1 mouse cellular context compared by ENCODE assay signal in genomic region chr15:79867260-79868002, GRCm38 (mm10).
TF ChIP-seq lines count a peak whose summit lies in the region.

No protein-coding gene starts in this region.

TF ChIP-seq in MEL, 35 proteins besides CTCF, POLR2A, EP300 and RAD21:
- TF ChIP-seq MAZ (IDR thresholded peaks at IDR 0.05; ENCODE audit: low read depth, low read length) (no peak), SIN3A (IDR thresholded peaks at IDR 0.05; ENCODE audit: low read length) (no peak), JUND (IDR thresholded peaks at IDR 0.05; ENCODE audit: low read depth, low read length) (no peak), ETS1 (IDR thresholded peaks at IDR 0.05; ENCODE audit: low read depth, low read length) (no peak), ZMIZ1 (IDR thresholded peaks at IDR 0.05; ENCODE audit: low read depth, low read length) (no peak), ZNF384 (IDR thresholded peaks at IDR 0.05; ENCODE audit: low read depth, low read length) (peak; percentile 60), MYC (IDR thresholded peaks at IDR 0.05; ENCODE audit: low read depth, low read length) (peak; percentile 85), SMC3 (IDR thresholded peaks at IDR 0.05; ENCODE audit: low read depth, low read length) (peak; percentile 49), TAL1 (IDR thresholded peaks at IDR 0.05; ENCODE audit: low read length) (no peak)
TF ChIP-seq in MEL: peak in this region for 3.
